Comparison of ENCODE assay signal across 9 mouse cellular contexts in genomic region chr15:78988499-78988971, GRCm38 (mm10). TPM values are rescaled to one million over a fixed set of nuclear protein-coding genes. Genes with fewer than 3 reads are reported as not detected.
DNase-seq lines count a peak whose midpoint lies in the region; ATAC-seq and TF ChIP-seq lines count a peak whose summit lies in the region.
"Had no signal": no experiment of that assay in that cellular context is flagged by ENCODE, and none has a peak within 500 bp of the region (broad histone marks: within the 10 kb centered on the region; RNA-seq: fewer than 3 reads in every experiment).

No protein-coding gene starts in this region.

- no peak overlapping the region for H3K9ac ChIP-seq in midbrain, postnatal 0 days (replicated peaks; ENCODE audit: low read length, poor library complexity, severe bottlenecking)

- peak; percentile 91 for DNase-seq in adrenal gland, postnatal 25 days
- DNase-seq in frontal cortex, adult 2 months (ENCODE audit: extremely low spot score in 1 of 2, low spot score in 1 of 2): peak; percentile 69 to 89
- peak; percentile 45 for DNase-seq in heart, postnatal 25 days (ENCODE audit: low spot score)
- DNase-seq in layer of hippocampus, postnatal 10 days (ENCODE audit: low spot score in 2 of 2): peak; percentile 91 to 94
- DNase-seq in midbrain, postnatal 0 days (ENCODE audit: low spot score): peak; percentile 93

- H3K4me2 ChIP-seq in midbrain, postnatal 0 days (ENCODE audit: low read depth, low read length, poor library complexity, severe bottlenecking): no peak overlapping the region

- H3K4me3 ChIP-seq in C2C12 (ENCODE audit: insufficient read depth, poor library complexity, severe bottlenecking): no peak overlapping the region
- H3K4me3 ChIP-seq in midbrain, postnatal 0 days (ENCODE audit: low read depth, low read length): no peak overlapping the region

- TF ChIP-seq CTCF in C2C12 (IDR thresholded peaks at IDR 0.05; ENCODE audit: control insufficient read depth, insufficient read depth, insufficient read length): no peak
- no peak for TF ChIP-seq CTCF in midbrain, postnatal 0 days (IDR thresholded peaks at IDR 0.05)

- no peaks in the 10 kb centered on the region for H3K27me3 ChIP-seq in C2C12 (ENCODE audit: control insufficient read depth, insufficient read depth, insufficient read length)
- no peaks in the 10 kb centered on the region for H3K27me3 ChIP-seq in midbrain, postnatal 0 days (ENCODE audit: insufficient read depth, low read length)

- H3ac ChIP-seq in C2C12 (ENCODE audit: control insufficient read depth, insufficient read length, low read depth): peak overlapping the region; percentile 25

- H3K9me3 ChIP-seq in midbrain, postnatal 0 days (ENCODE audit: low read length): no peaks in the 10 kb centered on the region

- H3K79me3 ChIP-seq in C2C12 (ENCODE audit: low read depth): peaks cover 6% of the 10 kb centered on the region

- no peak overlapping the region for H3K27ac ChIP-seq in midbrain, postnatal 0 days (ENCODE audit: low read depth, low read length)

- peaks cover 39% of the 10 kb centered on the region for H3K36me3 ChIP-seq in C2C12 (ENCODE audit: control insufficient read depth, insufficient read depth)
- peaks cover 50% of the 10 kb centered on the region for H3K36me3 ChIP-seq in midbrain, postnatal 0 days (ENCODE audit: insufficient read depth, low read length)

- no peaks in the 10 kb centered on the region for H3K4me1 ChIP-seq in midbrain, postnatal 0 days (ENCODE audit: insufficient read depth, low read length)

- WGBS in midbrain, postnatal 0 days: 46% methylated on average over 14 of the region's 14 CpGs

- ATAC-seq in midbrain, postnatal 0 days (ENCODE audit: low FRiP score): peak; percentile 62
- ATAC-seq in inflammation-experienced regulatory T-cells, adult 6 months: no peak
- no peak for ATAC-seq in erythroid progenitor cell, adult 5-6 weeks (replicated peaks; ENCODE audit: low FRiP score, poor library complexity, severe bottlenecking)

- H3K79me2 ChIP-seq in C2C12 (ENCODE audit: control insufficient read depth, insufficient read depth): peaks cover 40% of the 10 kb centered on the region

- intact Hi-C loops in heart, postnatal 25 days (cut with DNase I): no loop called here

TF ChIP-seq in C2C12, 6 proteins besides CTCF, POLR2A, EP300 and RAD21:
- TF ChIP-seq MAX (IDR thresholded peaks at IDR 0.05): peak; percentile 99
- TF ChIP-seq MYOD1 (IDR thresholded peaks at IDR 0.05; ENCODE audit: control insufficient read depth, insufficient read length, low read depth): peak; percentile 21
- TF ChIP-seq USF1 (IDR thresholded peaks at IDR 0.05; ENCODE audit: low read depth): peak; percentile 39
- no peak for TF ChIP-seq CEBPB (IDR thresholded peaks at IDR 0.05; ENCODE audit: low read depth)
- TF ChIP-seq FOSL1 (IDR thresholded peaks at IDR 0.05; ENCODE audit: insufficient read depth, low read length, poor library complexity, severe bottlenecking): peak; percentile 18
- no peak for TF ChIP-seq MYOG (IDR thresholded peaks at IDR 0.05; ENCODE audit: control insufficient read depth, extremely low read depth, insufficient read length)

RNA-seq across cellular contexts. Expression of gene H1f0, which starts 39.7 kb away (rescaled TPM):
- 111 TPM for polyA plus RNA-seq in C2C12 (2012; fragmentation: generic; extraction: Trizol)
- 159 and 217 TPM in 2 replicates for total RNA-seq in adrenal gland, postnatal 25 days (2021)
- polyA plus RNA-seq in frontal cortex, adult 2 months (2012; rRNA removed): 109 and 112 TPM in 2 replicates
- 10 to 100 TPM; 95.9 to 98.4 TPM for total RNA-seq in heart, postnatal 25 days (2021)
- 10 to 100 TPM; 80.6 to 80.7 TPM for total RNA-seq in layer of hippocampus, postnatal 10 days (2021)
- total RNA-seq in midbrain, postnatal 0 days (2014; rRNA removed): 132 and 136 TPM in 2 replicates
- 135 and 144 TPM in 2 replicates for polyA plus RNA-seq in midbrain, postnatal 0 days (2015; fragmentation: Nextera tagmentation; extraction: Ambion mirVana)
- polyA plus RNA-seq in inflammation-experienced regulatory T-cells, adult 6 months (2017; shearing (Covaris generic)): 10 to 100 TPM; 31.0 to 52.3 (median 36.9) TPM
- 13.7 and 21.4 TPM in 2 replicates for total RNA-seq in erythroid progenitor cell, adult 5-6 weeks (2015; ENCODE audit: low replicate concordance)
- 16.7 and 19.7 TPM in 2 replicates for total RNA-seq in erythroid progenitor cell, adult 5-6 weeks (2017; ENCODE audit: low replicate concordance)

RNA-seq across cellular contexts. Expression of gene Triobp, which starts 41.0 kb away (rescaled TPM):
- polyA plus RNA-seq in C2C12 (2012; fragmentation: generic; extraction: Trizol): 35.7 TPM
- 113 and 114 TPM in 2 replicates for total RNA-seq in adrenal gland, postnatal 25 days (2021)
- polyA plus RNA-seq in frontal cortex, adult 2 months (2012; rRNA removed): 11.7 and 13.9 TPM in 2 replicates
- 10 to 100 TPM; 36.0 to 39.8 TPM for total RNA-seq in heart, postnatal 25 days (2021)
- total RNA-seq in layer of hippocampus, postnatal 10 days (2021): 10 to 100 TPM; 26.4 to 28.9 TPM
- total RNA-seq in midbrain, postnatal 0 days (2014; rRNA removed): 40.0 and 53.3 TPM in 2 replicates
- 24.7 and 28.4 TPM in 2 replicates for polyA plus RNA-seq in midbrain, postnatal 0 days (2015; fragmentation: Nextera tagmentation; extraction: Ambion mirVana)
- 10 to 100 TPM; 14.8 to 27.1 (median 20.3) TPM for polyA plus RNA-seq in inflammation-experienced regulatory T-cells, adult 6 months (2017; shearing (Covaris generic))
- total RNA-seq in erythroid progenitor cell, adult 5-6 weeks (2015; ENCODE audit: low replicate concordance): 40.7 and 72.8 TPM in 2 replicates
- total RNA-seq in erythroid progenitor cell, adult 5-6 weeks (2017; ENCODE audit: low replicate concordance): 46.2 and 61.3 TPM in 2 replicates

RNA-seq across cellular contexts. Expression of gene Galr3, which starts 53.1 kb away (rescaled TPM):
- not detected for polyA plus RNA-seq in C2C12 (2012; fragmentation: generic; extraction: Trizol)
- 0.39 TPM in 1 of 2 replicates, not detected in the other for total RNA-seq in adrenal gland, postnatal 25 days (2021)
- 0.19 and 0.38 TPM in 2 replicates for polyA plus RNA-seq in frontal cortex, adult 2 months (2012; rRNA removed)
- total RNA-seq in heart, postnatal 25 days (2021): not detected
- under 1 TPM; 0.33 to 0.48 TPM for total RNA-seq in layer of hippocampus, postnatal 10 days (2021)
- 3.3 and 3.9 TPM in 2 replicates for total RNA-seq in midbrain, postnatal 0 days (2014; rRNA removed)
- polyA plus RNA-seq in midbrain, postnatal 0 days (2015; fragmentation: Nextera tagmentation; extraction: Ambion mirVana): 0.25 and 0.32 TPM in 2 replicates
- not detected for polyA plus RNA-seq in inflammation-experienced regulatory T-cells, adult 6 months (2017; shearing (Covaris generic))
- not detected in 2 replicates for total RNA-seq in erythroid progenitor cell, adult 5-6 weeks (2015; ENCODE audit: low replicate concordance)
- total RNA-seq in erythroid progenitor cell, adult 5-6 weeks (2017; ENCODE audit: low replicate concordance): not detected in 2 replicates
- total RNA-seq: liver, adult 2 months had no signal
- polyA plus RNA-seq: liver, adult 2 months had no signal

RNA-seq across cellular contexts. Expression of gene Nol12, which starts 53.8 kb away (rescaled TPM):
- polyA plus RNA-seq in C2C12 (2012; fragmentation: generic; extraction: Trizol): 108 TPM
- 42.7 and 44.0 TPM in 2 replicates for total RNA-seq in adrenal gland, postnatal 25 days (2021)
- 35.8 and 37.4 TPM in 2 replicates for polyA plus RNA-seq in frontal cortex, adult 2 months (2012; rRNA removed)
- total RNA-seq in heart, postnatal 25 days (2021): 10 to 100 TPM; 15.6 to 16.9 TPM
- total RNA-seq in layer of hippocampus, postnatal 10 days (2021): 10 to 100 TPM; 43.0 to 43.2 TPM
- 8.1 and 17.1 TPM in 2 replicates for total RNA-seq in midbrain, postnatal 0 days (2014; rRNA removed)
- polyA plus RNA-seq in midbrain, postnatal 0 days (2015; fragmentation: Nextera tagmentation; extraction: Ambion mirVana): 64.0 and 69.5 TPM in 2 replicates
- 10 to 100 TPM; 38.8 to 53.8 (median 51.1) TPM for polyA plus RNA-seq in inflammation-experienced regulatory T-cells, adult 6 months (2017; shearing (Covaris generic))
- 12.6 and 22.6 TPM in 2 replicates for total RNA-seq in erythroid progenitor cell, adult 5-6 weeks (2015; ENCODE audit: low replicate concordance)
- total RNA-seq in erythroid progenitor cell, adult 5-6 weeks (2017; ENCODE audit: low replicate concordance): 6.8 and 11.2 TPM in 2 replicates
